ENCODE assay signal across 8 mouse cellular contexts in genomic region chr12:83770418-83771256, GRCm38 (mm10). TPM values are rescaled to one million over a fixed set of nuclear protein-coding genes. Genes with fewer than 3 reads are reported as not detected.
DNase-seq lines count a peak whose midpoint lies in the region; ATAC-seq and TF ChIP-seq lines count a peak whose summit lies in the region.

No protein-coding gene starts in this region.

- ATAC-seq in hindbrain, embryonic 11.5 days (ENCODE audit: low FRiP score): peak; percentile 33
- peak; percentile 12; the same call in 1 of the 2 replicates for ATAC-seq in limb, embryonic 12.5 days (ENCODE audit: insufficient number of reproducible peaks, insufficient read depth, low FRiP score, low TSS enrichment, low read depth)
- ATAC-seq in midbrain, embryonic 13.5 days: peak; percentile 49

- H3K9me3 ChIP-seq in hindbrain, embryonic 11.5 days (ENCODE audit: control insufficient read depth, low read length): no peaks in the 10 kb centered on the region
- H3K9me3 ChIP-seq in limb, embryonic 12.5 days: no peaks in the 10 kb centered on the region
- no peaks in the 10 kb centered on the region for H3K9me3 ChIP-seq in midbrain, embryonic 13.5 days

- no peaks in the 10 kb centered on the region for H3K27me3 ChIP-seq in hindbrain, embryonic 11.5 days (ENCODE audit: control insufficient read depth, insufficient read depth, low read length)
- H3K27me3 ChIP-seq in limb, embryonic 12.5 days: peaks cover 28% of the 10 kb centered on the region; the same call in 1 of the 2 replicates
- peaks cover 5% of the 10 kb centered on the region; the same call in 1 of the 2 replicates for H3K27me3 ChIP-seq in midbrain, embryonic 13.5 days

- 0 out of 2 replicates have a peak, but pooled peaks cover 8% of the 10 kb centered on the region for H3K4me1 ChIP-seq in embryonic fibroblast, embryonic 13.5 days (ENCODE audit: control insufficient read depth, insufficient read depth, low read length)
- peaks cover 9% of the 10 kb centered on the region; the same call in 1 of the 2 replicates for H3K4me1 ChIP-seq in hindbrain, embryonic 11.5 days (replicated peaks; ENCODE audit: control insufficient read depth, insufficient read depth, low read length)
- peaks cover 45% of the 10 kb centered on the region for H3K4me1 ChIP-seq in limb, embryonic 12.5 days (replicated peaks)
- H3K4me1 ChIP-seq in midbrain, embryonic 13.5 days (replicated peaks): peaks cover 15% of the 10 kb centered on the region

- WGBS in hindbrain, embryonic 11.5 days: 7% methylated on average over 25 of the region's 25 CpGs
- 6% methylated on average over 25 of the region's 25 CpGs for WGBS in limb, embryonic 12.5 days
- WGBS in midbrain, embryonic 13.5 days: 7% methylated on average over 25 of the region's 25 CpGs

- no peak overlapping the region for H3K27ac ChIP-seq in embryonic fibroblast, embryonic 13.5 days (ENCODE audit: insufficient read depth, low read length)
- no peak overlapping the region for H3K27ac ChIP-seq in hindbrain, embryonic 11.5 days (ENCODE audit: low read depth, low read length)
- H3K27ac ChIP-seq in limb, embryonic 12.5 days: no peak overlapping the region
- peak overlapping the region; percentile 35; the same call in 1 of the 2 replicates for H3K27ac ChIP-seq in midbrain, embryonic 13.5 days

- no peak overlapping the region for H3K4me3 ChIP-seq in embryonic fibroblast, embryonic 13.5 days (ENCODE audit: insufficient read depth, low read length)
- H3K4me3 ChIP-seq in hindbrain, embryonic 11.5 days (ENCODE audit: low read depth, low read length): no peak overlapping the region
- no peak overlapping the region for H3K4me3 ChIP-seq in limb, embryonic 12.5 days (replicated peaks)
- H3K4me3 ChIP-seq in midbrain, embryonic 13.5 days (replicated peaks): no peak overlapping the region

- peak; percentile 41; the same call in 1 of the 2 replicates for TF ChIP-seq CTCF in embryonic fibroblast, embryonic 13.5 days (IDR thresholded peaks at IDR 0.05; ENCODE audit: borderline replicate concordance, insufficient read depth, low read length)

- H3K9ac ChIP-seq in hindbrain, embryonic 11.5 days (ENCODE audit: low read depth, low read length): no peak overlapping the region
- no peak overlapping the region; the same call in none of the 2 replicates for H3K9ac ChIP-seq in limb, embryonic 12.5 days (replicated peaks)
- H3K9ac ChIP-seq in midbrain, embryonic 13.5 days (replicated peaks): no peak overlapping the region

- no peaks in the 10 kb centered on the region for H3K36me3 ChIP-seq in hindbrain, embryonic 11.5 days (ENCODE audit: control insufficient read depth, insufficient read depth, low read length)
- no peaks in the 10 kb centered on the region for H3K36me3 ChIP-seq in limb, embryonic 12.5 days
- no peaks in the 10 kb centered on the region for H3K36me3 ChIP-seq in midbrain, embryonic 13.5 days

- TF ChIP-seq POLR2A in embryonic fibroblast, embryonic 13.5 days (IDR thresholded peaks at IDR 0.05; ENCODE audit: low read depth, low read length): no peak

- H3K4me2 ChIP-seq in hindbrain, embryonic 11.5 days (replicated peaks; ENCODE audit: low read depth, low read length): peak overlapping the region; percentile 20
- H3K4me2 ChIP-seq in limb, embryonic 12.5 days: peak overlapping the region; percentile 39
- H3K4me2 ChIP-seq in midbrain, embryonic 13.5 days (replicated peaks): peak overlapping the region; percentile 28

- peak; percentile 60 for DNase-seq in layer of hippocampus, adult 11-12 months (ENCODE audit: low spot score)
- no peak for DNase-seq in layer of hippocampus, adult 9-10 months (ENCODE audit: low spot score)
- peak; percentile 79 for DNase-seq in adipocyte (ENCODE audit: low spot score)
- peak; percentile 89 for DNase-seq in hindbrain, embryonic 11.5 days (ENCODE audit: low spot score)
- DNase-seq in thymus, postnatal 25 days: peak; percentile 29

RNA-seq across cellular contexts. Expression of gene Papln, which starts 7.2 kb away (rescaled TPM):
- 0.21 and 0.42 TPM in 2 replicates for polyA plus RNA-seq in embryonic fibroblast, embryonic 13.5 days (2011; ENCODE audit: insufficient read length, low read depth, missing spikeins)
- polyA plus RNA-seq in hindbrain, embryonic 11.5 days (2014; fragmentation: Nextera tagmentation; extraction: Ambion mirVana): 0.04 and 0.11 TPM in 2 replicates
- 0.32 and 0.36 TPM in 2 replicates for polyA plus RNA-seq in limb, embryonic 12.5 days (2016; fragmentation: Nextera tagmentation; extraction: Ambion mirVana)
- 0.08 and 0.11 TPM in 2 replicates for polyA plus RNA-seq in midbrain, embryonic 13.5 days (2015; fragmentation: Nextera tagmentation; extraction: Ambion mirVana)
